Mouse (Mus musculus) heart, postnatal 0 days (tissue): Measurements from ENCODE around the gene Olfr149.

Experiments
- CTCF ChIP-seq: IDR thresholded peaks from 2 replicates; pipeline ENCODE4 v1.5.1; 2016; ENCODE audit warnings: antibody characterized with exemption, control low read depth, low read depth
- EP300 ChIP-seq: IDR thresholded peaks from 2 replicates; pipeline ENCODE4 v1.6.1; 2016; ENCODE audit warnings: antibody characterized with exemption, low read depth

GRCm38 (mm10) chr9:39746428-39746827, 39.5 kb upstream of the Olfr149 start:
- TF ChIP-seq CTCF (no peak), EP300 (no peak)
